ENCODE assay signal across 28 mouse cellular contexts in the genomic region with DNA sequence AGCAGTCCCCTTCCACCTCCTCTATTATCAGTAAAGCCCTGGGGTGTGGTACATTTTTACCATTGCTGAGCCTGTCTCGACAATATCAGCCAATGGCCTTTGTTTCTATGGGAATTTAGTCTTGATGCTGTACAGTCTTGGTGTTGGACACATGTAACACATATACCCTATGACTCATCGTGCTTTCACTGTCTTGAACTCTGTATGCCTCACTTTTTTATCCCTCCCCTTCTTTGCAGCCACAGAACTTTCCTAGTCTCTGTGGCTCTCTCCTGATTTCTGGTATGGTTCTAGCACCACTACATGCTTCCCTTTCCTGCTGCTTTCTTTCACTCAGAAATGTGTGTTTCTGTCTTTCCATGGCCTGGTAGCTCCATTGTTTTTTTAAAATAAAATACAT.
DNase-seq lines count a peak whose midpoint lies in the region; ATAC-seq and TF ChIP-seq lines count a peak whose summit lies in the region.
"Had no signal": no experiment of that assay in that cellular context is flagged by ENCODE, and none has a peak within 500 bp of the region (broad histone marks: within the 10 kb centered on the region; RNA-seq: fewer than 3 reads in every experiment).

No protein-coding gene starts in this region.

- no peak overlapping the region for H3K9ac ChIP-seq in heart, embryonic 12.5 days
- H3K9ac ChIP-seq: embryonic facial prominence, embryonic 12.5 days; embryonic facial prominence, embryonic 15.5 days; forebrain, embryonic 12.5 days; forebrain, embryonic 15.5 days; heart, embryonic 15.5 days; hindbrain, embryonic 13.5 days had no signal

- H3K4me1 ChIP-seq in heart, embryonic 10.5 days, result no peaks in the 10 kb centered on the region
- no peaks in the 10 kb centered on the region for H3K4me1 ChIP-seq in heart, embryonic 12.5 days (replicated peaks)
- H3K4me1 ChIP-seq in embryonic fibroblast, embryonic 13.5 days (ENCODE audit: control insufficient read depth, insufficient read depth, low read length), result 0 out of 2 replicates have a peak, but pooled peaks cover 4% of the 10 kb centered on the region
- H3K4me1 ChIP-seq: embryonic facial prominence, embryonic 12.5 days; embryonic facial prominence, embryonic 15.5 days; forebrain, embryonic 12.5 days; heart, embryonic 15.5 days; hindbrain, embryonic 10.5 days; hindbrain, embryonic 13.5 days had no signal

- no peaks in the 10 kb centered on the region for H3K27me3 ChIP-seq in heart, embryonic 10.5 days (ENCODE audit: insufficient read depth, poor library complexity, severe bottlenecking)
- H3K27me3 ChIP-seq in heart, embryonic 12.5 days (replicated peaks), result no peaks in the 10 kb centered on the region
- H3K27me3 ChIP-seq: embryonic facial prominence, embryonic 12.5 days; embryonic facial prominence, embryonic 15.5 days; forebrain, embryonic 12.5 days; forebrain, embryonic 15.5 days; heart, embryonic 15.5 days; hindbrain, embryonic 13.5 days had no signal

- no peak for TF ChIP-seq POLR2A in embryonic fibroblast, embryonic 13.5 days (IDR thresholded peaks at IDR 0.05; ENCODE audit: low read depth, low read length)

- no peak for ATAC-seq in heart, embryonic 12.5 days (ENCODE audit: insufficient number of reproducible peaks, low FRiP score)
- ATAC-seq: CD4-positive, CD25-positive, alpha-beta regulatory T cell, adult 4 months; forebrain, embryonic 15.5 days; hindbrain, embryonic 16.5 days; intestine, postnatal 0 days; Patski had no signal

- no peak overlapping the region for H3K27ac ChIP-seq in heart, embryonic 10.5 days
- H3K27ac ChIP-seq in heart, embryonic 12.5 days (ENCODE audit: poor library complexity, severe bottlenecking), result no peak overlapping the region
- peak overlapping the region; percentile 13 for H3K27ac ChIP-seq in embryonic fibroblast, embryonic 13.5 days (ENCODE audit: insufficient read depth, low read length)
- H3K27ac ChIP-seq: embryonic facial prominence, embryonic 12.5 days; embryonic facial prominence, embryonic 15.5 days; forebrain, embryonic 12.5 days; forebrain, embryonic 15.5 days; heart, adult 2 months; heart, embryonic 15.5 days; hindbrain, embryonic 10.5 days; hindbrain, embryonic 13.5 days had no signal

- no peaks in the 10 kb centered on the region for H3K36me3 ChIP-seq in heart, embryonic 10.5 days
- no peaks in the 10 kb centered on the region for H3K36me3 ChIP-seq in heart, embryonic 12.5 days
- H3K36me3 ChIP-seq: embryonic facial prominence, embryonic 12.5 days; embryonic facial prominence, embryonic 15.5 days; forebrain, embryonic 12.5 days; forebrain, embryonic 15.5 days; heart, embryonic 15.5 days; hindbrain, embryonic 10.5 days; hindbrain, embryonic 13.5 days had no signal

- 69% methylated on average over 2 of the region's 2 CpGs for WGBS in heart, embryonic 10.5 days
- 60% methylated on average over 2 of the region's 2 CpGs for WGBS in heart, embryonic 12.5 days

- no peaks in the 10 kb centered on the region for H3K9me3 ChIP-seq in heart, embryonic 10.5 days
- H3K9me3 ChIP-seq in heart, embryonic 12.5 days (replicated peaks), result no peaks in the 10 kb centered on the region
- H3K9me3 ChIP-seq: embryonic facial prominence, embryonic 12.5 days; embryonic facial prominence, embryonic 15.5 days; forebrain, embryonic 12.5 days; forebrain, embryonic 15.5 days; heart, embryonic 15.5 days; hindbrain, embryonic 10.5 days; hindbrain, embryonic 13.5 days had no signal

- no peak for TF ChIP-seq CTCF in embryonic fibroblast, embryonic 13.5 days (IDR thresholded peaks at IDR 0.05; ENCODE audit: borderline replicate concordance, insufficient read depth, low read length)

- DNase-seq in heart, embryonic 10.5 days (ENCODE audit: low spot score), result peak; percentile 28
- peak; percentile 14 for DNase-seq in Muller cell, postnatal 12 days (ENCODE audit: inconsistent ontology term)
- no peak for DNase-seq in kidney, postnatal 25 days
- DNase-seq in left cerebral cortex, adult 9 months (ENCODE audit: low spot score in 2 of 2), result no peak
- DNase-seq: adrenal gland, postnatal 10 days; adrenal gland, postnatal 36 days; cerebellum, adult 18-20 months; cerebellum, adult 9-10 months; cerebellum, postnatal 14 days; gastrocnemius, postnatal 36 days; heart, adult 2 months; heart, postnatal 10 days; heart, postnatal 36 days had no signal

- H3K4me2 ChIP-seq in heart, embryonic 12.5 days, result no peak overlapping the region
- H3K4me2 ChIP-seq: embryonic facial prominence, embryonic 12.5 days; embryonic facial prominence, embryonic 15.5 days; forebrain, embryonic 12.5 days; forebrain, embryonic 15.5 days; heart, embryonic 11.5 days; heart, embryonic 15.5 days; hindbrain, embryonic 13.5 days had no signal

- no peak overlapping the region for H3K4me3 ChIP-seq in heart, embryonic 10.5 days
- H3K4me3 ChIP-seq in heart, embryonic 12.5 days, result no peak overlapping the region
- H3K4me3 ChIP-seq in embryonic fibroblast, embryonic 13.5 days (ENCODE audit: insufficient read depth, low read length), result no peak overlapping the region
- H3K4me3 ChIP-seq: embryonic facial prominence, embryonic 12.5 days; embryonic facial prominence, embryonic 15.5 days; erythroblast, embryonic 14.5 days; forebrain, embryonic 12.5 days; forebrain, embryonic 15.5 days; heart, adult 2 months; heart, embryonic 15.5 days; hindbrain, embryonic 10.5 days; hindbrain, embryonic 13.5 days had no signal

Comparison
In these comparisons a context has a peak if more than half of its experiments do, and no peak if none do; other contexts are left out.
1. DNase-seq: peak in heart, embryonic 10.5 days (single experiment) and Muller cell, postnatal 12 days (single experiment); none in kidney, postnatal 25 days (0 of 2) and left cerebral cortex, adult 9 months (0 of 2).